Mouse (Mus musculus) G1E (cell line): ENCODE data around the gene Chst11.

Source experiments
- CTCF ChIP-seq: IDR thresholded peaks from 2 replicates; pipeline ENCODE4 v1.5.1; 2012; ENCODE audit warnings: low read depth, low read length, inconsistent platforms, mixed read lengths
- GATA1 ChIP-seq: IDR thresholded peaks from 2 replicates; pipeline ENCODE4 v1.6.1; 2012; ENCODE audit warnings: borderline replicate concordance, low read length, inconsistent platforms, mixed read lengths
- GATA2 ChIP-seq: IDR thresholded peaks from 2 replicates; pipeline ENCODE4 v1.6.1; 2012; ENCODE audit warnings: low read depth, low read length, inconsistent platforms, borderline replicate concordance
- POLR2AphosphoS5 ChIP-seq: IDR thresholded peaks from 2 replicates; pipeline ENCODE4 v1.6.1; 2012; ENCODE audit warnings: low read depth, low read length, inconsistent platforms; ENCODE audit not compliant: insufficient replicate concordance
- TAL1 ChIP-seq: conservative IDR thresholded peaks from 2 replicates; pipeline ENCODE4 v1.6.1; 2012; ENCODE audit warnings: low read depth, low read length, inconsistent platforms, mixed read lengths

DNA sequence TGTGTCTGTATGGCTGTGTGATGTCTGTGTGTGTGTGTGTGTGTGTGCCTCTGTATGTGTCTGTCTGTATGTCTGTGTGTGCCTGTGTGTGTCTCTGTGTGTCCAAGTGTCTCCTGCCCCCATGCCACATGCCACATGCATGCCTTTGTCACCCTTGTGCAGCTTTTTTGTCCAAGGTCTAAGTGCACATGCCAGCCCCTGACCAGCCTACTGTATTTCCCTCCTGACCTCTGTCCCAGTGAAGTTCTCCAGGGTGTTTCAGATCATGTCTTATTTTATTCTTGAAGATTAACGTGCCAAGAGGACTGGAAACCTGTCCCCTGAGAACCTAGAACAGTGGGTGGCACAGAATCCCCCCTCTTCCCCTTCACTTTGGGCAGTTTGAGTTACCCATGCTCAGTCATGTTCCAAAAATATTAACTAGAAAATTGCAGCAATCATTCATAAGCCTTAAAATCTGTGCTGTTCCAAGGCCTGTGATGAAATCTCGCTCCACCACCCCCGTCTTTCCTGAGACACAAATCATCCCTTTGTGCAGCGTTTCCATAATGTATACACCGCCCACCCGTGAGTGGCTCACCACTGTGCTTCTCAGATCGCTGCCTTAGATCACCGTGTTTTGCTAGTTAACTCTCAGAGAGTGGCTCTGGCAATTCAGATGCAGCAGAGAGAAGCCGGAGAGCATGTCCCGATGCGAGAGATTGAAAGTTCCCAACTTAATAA lies 180.4 kb downstream of the Chst11 start:
- TF ChIP-seq CTCF (no peak), TAL1 (no peak), GATA1 (no peak), POLR2AphosphoS5 (no peak), GATA2 (no peak)
